Mouse (Mus musculus): ENCODE measurements around the gene Mef2a. TPM values are rescaled to one million over a fixed set of nuclear protein-coding genes. Genes with fewer than 3 reads are reported as not detected.

Gene Mef2a
- total RNA-seq, 2 experiments from 2014 or later = 107 to 109 TPM

DNA sequence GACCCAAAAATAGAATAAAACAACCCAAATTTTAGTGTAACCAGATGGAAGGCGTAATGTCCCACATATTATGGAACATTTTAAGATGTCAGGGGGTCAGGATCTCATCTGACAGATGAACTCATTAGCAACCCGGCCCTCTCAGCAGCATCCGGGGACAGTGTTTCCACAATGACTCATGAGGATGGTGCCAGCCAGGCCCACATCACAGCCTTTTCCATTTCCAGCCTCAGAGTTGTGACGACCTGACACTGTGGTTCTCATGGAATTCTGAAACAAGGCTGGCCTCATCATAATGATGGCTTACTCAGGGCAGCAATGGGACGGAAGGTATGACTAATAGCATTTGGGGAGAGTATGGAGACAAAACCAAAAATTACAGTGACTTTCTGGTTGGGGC lies 18.1 kb upstream of the Mef2a start:
- TF ChIP-seq CTCF (IDR thresholded peaks at IDR 0.05) = no peak
- intact Hi-C loops (cut with DNase I) = loop anchor here (5.0 kb wide), 1 partner anchor 112 kb away; no protein-coding TSS in a partner anchor
- DNase-seq (ENCODE audit: extremely low spot score in 1 of 2, low spot score in 2 of 2) = no peak

GRCm38 (mm10) chr7:67390095-67390494 lies 17.4 kb upstream of the Mef2a start:
- intact Hi-C loops (cut with DNase I) = loop anchor here (5.0 kb wide), 1 partner anchor 112 kb away; no protein-coding TSS in a partner anchor
- Histone ChIP-seq H3K4me3 (no peak overlapping the region), H3K27ac (0 out of 2 replicates have a peak overlapping the region, but pooled peaks have one; percentile 11)
- TF ChIP-seq CTCF (IDR thresholded peaks at IDR 0.05) = no peak
- no peak for DNase-seq (ENCODE audit: extremely low spot score in 1 of 2, low spot score in 2 of 2)

More for the DNA sequence above, 18.1 kb upstream of the Mef2a start:
- H3K27ac ChIP-seq = no peak overlapping the region; the same call in 1 of the 2 replicates
- no peak overlapping the region for H3K4me3 ChIP-seq

GRCm38 (mm10) chr7:67384942-67385872 lies 12.5 kb upstream of the Mef2a start:
- DNase-seq (ENCODE audit: extremely low spot score in 1 of 2, low spot score in 2 of 2) = no peak
- intact Hi-C loops (cut with DNase I) = no loop called here
- Histone ChIP-seq H3K4me3 (no peak overlapping the region), H3K27ac (no peak overlapping the region)
- no peak for TF ChIP-seq CTCF (IDR thresholded peaks at IDR 0.05)

DNA sequence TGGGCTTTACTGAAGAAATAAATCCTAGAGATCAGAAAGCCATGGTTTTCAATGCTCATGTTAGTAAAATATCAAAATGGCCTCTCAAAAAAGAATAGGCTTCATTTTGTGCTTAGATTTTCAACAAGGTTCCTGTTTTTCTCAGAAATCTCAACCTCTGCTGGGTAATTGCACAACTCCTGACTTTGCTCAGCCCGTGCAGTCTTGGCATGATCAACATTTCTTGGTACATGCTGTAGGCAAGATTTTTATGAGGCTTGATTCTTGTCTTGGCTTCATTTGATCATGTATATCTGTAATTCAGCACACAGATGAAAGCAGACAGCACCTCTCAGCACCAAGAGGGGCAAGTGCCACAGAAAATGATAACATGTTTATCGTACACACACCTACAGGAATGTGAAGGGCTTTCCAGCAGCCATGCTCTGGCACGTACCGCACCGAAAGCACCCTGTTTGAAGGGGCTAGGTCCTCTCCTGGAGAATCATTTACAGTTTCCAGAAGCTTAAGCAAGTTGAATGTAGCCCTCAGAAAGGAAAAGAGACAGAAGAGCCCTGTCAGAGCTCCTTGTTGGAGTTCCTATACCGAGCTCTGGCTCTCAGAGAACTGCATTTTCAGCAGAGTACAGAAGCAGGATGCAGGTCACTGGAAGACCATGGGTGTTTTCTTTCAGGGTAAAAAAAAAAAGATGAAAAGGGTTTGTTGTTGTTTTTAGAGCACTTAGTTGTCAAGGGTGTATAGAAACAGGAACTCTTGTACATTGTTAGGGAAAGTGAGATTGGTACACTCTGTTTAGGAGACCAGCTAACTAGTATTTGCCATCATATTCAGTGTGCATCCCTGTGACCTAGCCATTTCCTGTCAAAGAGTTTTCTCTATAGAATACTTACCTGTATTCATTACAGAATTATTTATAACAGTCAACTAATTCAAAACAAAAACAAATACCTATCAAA lies 7.8 kb upstream of the Mef2a start:
- no peak for TF ChIP-seq CTCF (IDR thresholded peaks at IDR 0.05)
- no peak for DNase-seq (ENCODE audit: extremely low spot score in 1 of 2, low spot score in 2 of 2)
- intact Hi-C loops (cut with DNase I) = no loop called here

GRCm38 (mm10) chr7:67376796-67377195 lies 4.1 kb upstream of the Mef2a start:
- intact Hi-C loops (cut with DNase I) = no loop called here
- no peak for TF ChIP-seq CTCF (IDR thresholded peaks at IDR 0.05)
- no peak for DNase-seq (ENCODE audit: extremely low spot score in 1 of 2, low spot score in 2 of 2)
- Histone ChIP-seq H3K4me3 (no peak overlapping the region), H3K27ac (no peak overlapping the region)

More for the DNA sequence above, 7.8 kb upstream of the Mef2a start:
- Histone ChIP-seq H3K4me3 (no peak overlapping the region), H3K27ac (no peak overlapping the region)

- intact Hi-C loops (cut with DNase I) = loop anchor here (5.0 kb wide), 6 partner anchors 68 to 253 kb away; no protein-coding TSS in a partner anchor
- Histone ChIP-seq H3K27ac (peak overlapping the region; percentile 100), H3K4me3 (no peak overlapping the region)
- no peak for TF ChIP-seq CTCF (IDR thresholded peaks at IDR 0.05)
- peak; percentile 20 to 32 for DNase-seq (ENCODE audit: extremely low spot score in 1 of 2, low spot score in 2 of 2)
Observed at GRCm38 (mm10) chr7:67373975-67374374, 1.3 kb upstream of the Mef2a start.

DNA sequence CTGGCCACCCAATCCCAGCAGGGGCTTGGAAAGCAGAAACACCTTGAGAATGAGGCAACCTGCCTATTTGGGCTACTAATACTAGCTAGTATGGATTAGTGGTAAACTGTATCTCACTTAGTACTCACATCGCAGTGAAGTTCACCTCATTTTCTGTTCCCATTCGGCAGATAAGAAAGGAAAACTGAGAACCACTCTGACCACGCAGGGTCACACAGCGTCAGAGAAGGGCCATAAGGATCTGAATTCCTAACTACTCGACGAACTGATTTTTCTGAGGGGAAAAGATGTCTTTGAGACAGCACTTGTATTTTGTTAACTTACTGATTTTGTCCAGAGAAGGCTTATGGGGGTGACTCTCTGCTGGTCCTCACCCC lies 914 bp upstream of the Mef2a start:
- TF ChIP-seq CTCF (IDR thresholded peaks at IDR 0.05) = no peak
- peak overlapping the region; percentile 100 for H3K27ac ChIP-seq
- peak overlapping the region; percentile 76 for H3K4me3 ChIP-seq
- intact Hi-C loops (cut with DNase I) = loop anchor here (5.0 kb wide), 6 partner anchors 69 to 254 kb away; no protein-coding TSS in a partner anchor
- no peak for DNase-seq (ENCODE audit: extremely low spot score in 1 of 2, low spot score in 2 of 2)

DNA sequence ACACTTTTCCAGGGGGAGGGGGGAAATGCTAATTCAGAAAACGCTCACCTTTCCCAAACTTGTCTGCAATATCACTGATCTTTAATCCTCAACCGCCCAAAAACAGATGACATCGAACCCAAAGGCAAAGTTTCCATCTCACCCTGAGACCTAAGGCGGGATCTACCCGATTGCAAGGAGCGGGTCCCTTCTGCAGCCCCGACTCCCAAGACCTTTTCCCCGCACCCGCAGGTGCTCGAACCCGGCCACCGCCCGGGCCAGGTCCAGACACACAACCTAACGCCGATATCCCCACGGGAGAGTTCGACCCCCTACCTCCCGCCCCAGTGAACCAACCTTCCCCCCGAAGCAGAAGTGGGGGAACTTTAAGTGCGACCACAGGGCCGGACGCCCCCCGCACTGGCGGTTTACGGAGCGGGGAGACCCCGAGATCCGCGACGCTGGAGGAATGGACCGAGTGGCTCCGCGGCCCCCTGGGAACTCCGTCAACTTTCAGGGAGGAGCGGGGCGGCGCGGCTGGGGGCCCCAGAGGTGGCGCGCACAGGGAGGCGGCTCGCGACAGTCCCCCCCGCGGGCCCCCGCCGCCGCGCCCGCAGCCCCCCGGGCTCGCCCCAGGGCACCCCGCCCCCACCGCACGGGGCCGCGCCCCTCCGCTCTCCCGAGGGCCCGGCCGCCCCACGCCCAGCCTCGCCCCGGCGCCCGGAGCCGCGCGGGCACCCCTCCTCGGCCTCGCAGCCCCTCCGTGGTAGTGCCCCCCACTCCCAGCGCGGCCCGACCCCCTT lies 576 bp downstream of the Mef2a start:
- intact Hi-C loops (cut with DNase I) = loop anchor here (5.0 kb wide), 6 partner anchors 70 to 255 kb away; no protein-coding TSS in a partner anchor
- peak; percentile 22 to 28 for DNase-seq (ENCODE audit: extremely low spot score in 1 of 2, low spot score in 2 of 2)
- Histone ChIP-seq H3K4me3 (peak overlapping the region; percentile 76), H3K27ac (peak overlapping the region; percentile 100)
- no peak for TF ChIP-seq CTCF (IDR thresholded peaks at IDR 0.05)

GRCm38 (mm10) chr7:67371351-67371890 lies 1.2 kb downstream of the Mef2a start:
- Histone ChIP-seq H3K4me3 (peak overlapping the region; percentile 76), H3K27ac (peak overlapping the region; percentile 90)
- TF ChIP-seq CTCF (IDR thresholded peaks at IDR 0.05) = no peak
- intact Hi-C loops (cut with DNase I) = loop anchor here (5.0 kb wide), 6 partner anchors 71 to 256 kb away; no protein-coding TSS in a partner anchor
- DNase-seq (ENCODE audit: extremely low spot score in 1 of 2, low spot score in 2 of 2) = no peak

GRCm38 (mm10) chr7:67369645-67370044 lies 3.0 kb downstream of the Mef2a start:
- TF ChIP-seq CTCF (IDR thresholded peaks at IDR 0.05) = no peak
- Histone ChIP-seq H3K27ac (no peak overlapping the region), H3K4me3 (no peak overlapping the region)
- intact Hi-C loops (cut with DNase I) = loop anchor here (5.0 kb wide), 6 partner anchors 73 to 258 kb away; no protein-coding TSS in a partner anchor
- no peak for DNase-seq (ENCODE audit: extremely low spot score in 1 of 2, low spot score in 2 of 2)
